Mouse (Mus musculus) embryonic facial prominence, embryonic 14.5 days (tissue): ENCODE data around the gene Larp1b. TPM values are rescaled to one million over a fixed set of nuclear protein-coding genes. Genes with fewer than 3 reads are reported as not detected.

ENCODE experiments used
- ATAC-seq: fragments of 200-750 bp; cut with Nextera tagmentation; 2 replicates; pipeline ENCODE4 v1.8.0; 2017; ENCODE audit warnings: low read depth, moderate number of reproducible peaks, moderate TSS enrichment
- DNase-seq: peaks from one replicate; pipeline ENCODE4 v3.0.0-alpha.2; 2015; ENCODE audit warnings: low spot score
- H3K27ac ChIP-seq: fragments of 300-500 bp; sonication (generic); replicated peaks from 2 replicates; pipeline ENCODE4 v1.5.1; 2014; ENCODE audit warnings: low read depth, mild to moderate bottlenecking, low read length, moderate library complexity
- H3K27me3 ChIP-seq: fragments of 300-500 bp; sonication (generic); replicated peaks from 2 replicates; pipeline ENCODE4 v1.6.1; 2014; ENCODE audit warnings: low read length; ENCODE audit not compliant: control insufficient read depth, insufficient read depth
- H3K36me3 ChIP-seq: fragments of 300-500 bp; sonication (generic); 2 replicates; pipeline ENCODE4 v1.6.1; 2014; ENCODE audit warnings: low read length, mixed read lengths; ENCODE audit not compliant: control insufficient read depth, insufficient read depth
- H3K4me1 ChIP-seq: fragments of 300-500 bp; sonication (generic); 2 replicates; pipeline ENCODE4 v1.6.1; 2014; ENCODE audit warnings: antibody characterized with exemption, low read length; ENCODE audit not compliant: control insufficient read depth, insufficient read depth
- H3K4me2 ChIP-seq: fragments of 300-500 bp; sonication (generic); 2 replicates; pipeline ENCODE4 v1.6.1; 2014; ENCODE audit warnings: low read depth, mild to moderate bottlenecking, low read length, moderate library complexity, mixed read lengths
- H3K4me3 ChIP-seq: fragments of 300-500 bp; sonication (generic); 2 replicates; pipeline ENCODE4 v1.5.1; 2014; ENCODE audit warnings: low read depth, mild to moderate bottlenecking, low read length
- H3K9ac ChIP-seq: fragments of 300-500 bp; sonication (generic); 2 replicates; pipeline ENCODE4 v1.6.1; 2014; ENCODE audit warnings: low read depth, mild to moderate bottlenecking, low read length, moderate library complexity, mixed read lengths
- H3K9me3 ChIP-seq: fragments of 300-500 bp; sonication (generic); 2 replicates; pipeline ENCODE4 v1.6.1; 2016; ENCODE audit warnings: low read length; ENCODE audit not compliant: control insufficient read depth
- WGBS: fragments of 180-500 bp; shearing (Covaris S2); extraction: QIAGEN DNeasy Blood & Tissue Kit; methylation state at CpG from one replicate; pipeline ENCODE4 v1.1.7; 2014; 5-methylcytosine and 5-hydroxymethylcytosine counted together
- polyA plus RNA-seq: library from polyadenylated mRNA; unstranded; fragments of >200 nt; fragmentation: Nextera tagmentation; extraction: Ambion mirVana; gene quantifications from 2 replicates; pipeline ENCODE4 v1.2.1, GENCODE M21; 2014

Larp1b gene
- polyA plus RNA-seq, 1 experiment from 2014 or later, result 5.9 TPM

- Histone ChIP-seq H3K36me3 (peaks cover 29% of the 10 kb centered on the region), H3K4me1 (no peaks in the 10 kb centered on the region), H3K27me3 (no peaks in the 10 kb centered on the region), H3K27ac (no peak overlapping the region), H3K9ac (no peak overlapping the region), H3K4me3 (no peak overlapping the region), H3K4me2 (no peak overlapping the region), H3K9me3 (no peaks in the 10 kb centered on the region)
- no peak for ATAC-seq
- DNase-seq, result no peak
- WGBS, result 82% methylated on average over 3 of the region's 3 CpGs
Measured at GRCm38 (mm10) chr3:41061831-41062565, 112.4 kb downstream of the Larp1b start.

DNA sequence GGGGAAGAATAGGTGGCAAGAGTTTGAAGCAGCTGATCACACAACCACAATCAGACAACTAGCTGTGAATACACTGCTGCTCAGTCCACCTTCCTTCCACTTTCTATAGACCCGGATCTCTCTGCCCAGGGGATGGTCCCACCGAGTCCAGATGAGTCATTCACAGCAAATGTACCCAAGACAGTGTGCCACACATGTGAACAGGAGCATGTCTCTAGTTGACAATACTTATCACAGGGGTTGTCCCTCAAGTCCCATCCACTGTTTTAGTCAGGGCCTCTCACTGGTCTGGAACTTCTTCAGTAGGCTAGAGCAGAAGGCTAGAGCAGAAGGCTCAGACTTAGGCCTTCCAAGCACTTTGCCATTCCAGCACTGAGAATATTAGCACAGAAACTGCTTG is 113.1 kb downstream of the Larp1b start:
- Histone ChIP-seq H3K9ac (no peak overlapping the region), H3K27ac (no peak overlapping the region), H3K36me3 (peaks cover 36% of the 10 kb centered on the region), H3K4me2 (no peak overlapping the region), H3K27me3 (no peaks in the 10 kb centered on the region), H3K4me1 (no peaks in the 10 kb centered on the region), H3K4me3 (no peak overlapping the region), H3K9me3 (no peaks in the 10 kb centered on the region)
- WGBS, result 100% methylated on average over 2 of the region's 2 CpGs
- ATAC-seq (no peak), DNase-seq (no peak)

DNA sequence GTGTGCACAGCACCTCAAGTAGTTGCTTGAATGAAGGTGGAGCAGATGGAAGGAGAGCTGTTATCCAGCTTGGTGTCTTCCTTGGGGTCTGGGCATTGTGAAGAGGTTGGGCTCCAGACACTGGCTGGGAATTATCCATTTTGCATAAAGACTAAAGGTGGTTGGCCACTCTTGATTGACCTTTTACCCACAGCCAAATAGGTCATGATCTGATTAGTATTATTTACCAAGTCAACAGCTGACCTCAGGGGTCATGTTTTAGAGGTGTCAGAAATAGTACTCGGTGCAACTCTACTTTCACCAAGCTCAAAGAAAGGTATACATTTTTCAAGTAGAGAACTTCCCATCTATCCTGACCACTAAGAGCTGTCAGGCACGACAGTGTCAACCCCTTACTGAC is 115.7 kb downstream of the Larp1b start:
- Histone ChIP-seq H3K4me3 (no peak overlapping the region), H3K4me2 (no peak overlapping the region), H3K27me3 (no peaks in the 10 kb centered on the region), H3K36me3 (peaks cover 59% of the 10 kb centered on the region), H3K4me1 (no peaks in the 10 kb centered on the region), H3K27ac (no peak overlapping the region), H3K9ac (no peak overlapping the region), H3K9me3 (no peaks in the 10 kb centered on the region)
- DNase-seq (no peak), ATAC-seq (no peak)
- WGBS, result 89% methylated on average over 2 of the region's 2 CpGs

- H3K27me3 ChIP-seq, result no peaks in the 10 kb centered on the region
- DNase-seq (peak; percentile 19), ATAC-seq (no peak)
- H3K36me3 ChIP-seq, result peaks cover 44% of the 10 kb centered on the region
- H3K9ac ChIP-seq, result no peak overlapping the region
- no peak overlapping the region for H3K4me2 ChIP-seq
- H3K9me3 ChIP-seq, result no peaks in the 10 kb centered on the region
- WGBS, result 48% methylated on average over 2 of the region's 2 CpGs
- H3K4me3 ChIP-seq, result no peak overlapping the region
- no peak overlapping the region for H3K27ac ChIP-seq
- H3K4me1 ChIP-seq, result no peaks in the 10 kb centered on the region
Measured at GRCm38 (mm10) chr3:41070519-41070918, 120.9 kb downstream of the Larp1b start.

DNA sequence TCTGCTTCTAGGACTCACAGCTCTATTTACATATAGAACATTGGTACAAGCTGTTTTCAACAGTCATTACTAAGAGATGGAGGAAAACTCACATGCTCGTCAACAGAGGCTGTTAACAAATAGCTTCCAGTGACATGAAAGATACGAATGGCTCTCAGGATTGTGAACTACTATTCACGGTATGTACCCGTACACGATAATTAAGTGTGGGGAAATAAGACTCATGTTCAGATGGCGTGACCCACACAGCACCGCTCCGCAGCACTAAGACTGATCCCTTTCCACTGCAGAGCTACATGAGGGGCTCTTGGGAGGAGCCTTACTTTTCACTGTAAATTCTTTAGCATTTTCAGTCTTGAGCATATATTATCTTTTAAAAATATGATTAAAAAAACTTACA is 125.7 kb downstream of the Larp1b start:
- Histone ChIP-seq H3K36me3 (no peaks in the 10 kb centered on the region), H3K4me2 (no peak overlapping the region), H3K9ac (no peak overlapping the region), H3K27me3 (no peaks in the 10 kb centered on the region), H3K27ac (no peak overlapping the region), H3K4me3 (no peak overlapping the region), H3K4me1 (peaks cover 1% of the 10 kb centered on the region; the same call in 1 of the 2 replicates), H3K9me3 (no peaks in the 10 kb centered on the region)
- 68% methylated on average over 8 of the region's 8 CpGs for WGBS
- DNase-seq, result no peak
- no peak for ATAC-seq

DNA sequence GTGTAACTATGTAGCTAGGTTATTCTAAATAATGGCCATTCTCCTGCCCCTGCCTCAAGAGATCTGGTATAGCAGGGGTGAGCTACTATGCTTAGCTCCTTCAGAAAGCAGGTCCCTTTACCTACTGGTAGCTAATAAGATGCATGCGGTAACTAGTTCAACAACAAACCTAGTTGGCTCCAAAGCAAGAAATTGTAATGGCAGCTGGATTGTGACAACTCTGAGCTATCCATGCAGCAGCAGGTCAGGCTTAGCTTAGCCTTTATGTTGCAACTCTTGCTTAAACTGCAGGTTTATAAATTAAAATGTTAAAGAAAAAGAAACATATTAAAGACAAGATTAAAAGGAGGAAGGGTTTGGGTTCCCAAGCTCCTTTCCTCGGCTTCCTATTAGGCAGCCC is 129.0 kb downstream of the Larp1b start:
- Histone ChIP-seq H3K27ac (no peak overlapping the region), H3K4me1 (peaks cover 13% of the 10 kb centered on the region; the same call in 1 of the 2 replicates), H3K9ac (no peak overlapping the region), H3K4me3 (no peak overlapping the region), H3K4me2 (no peak overlapping the region), H3K27me3 (no peaks in the 10 kb centered on the region), H3K36me3 (no peaks in the 10 kb centered on the region), H3K9me3 (no peaks in the 10 kb centered on the region)
- WGBS, result 95% methylated on average over 2 of the region's 2 CpGs
- DNase-seq (no peak), ATAC-seq (no peak)

GRCm38 (mm10) chr3:41080724-41081123 is 131.1 kb downstream of the Larp1b start:
- ATAC-seq (no peak), DNase-seq (no peak)
- Histone ChIP-seq H3K4me2 (peak overlapping the region; percentile 71), H3K4me3 (peak overlapping the region; percentile 86; the same call in 1 of the 2 replicates), H3K9ac (peak overlapping the region; percentile 91; the same call in 1 of the 2 replicates), H3K4me1 (peaks cover 20% of the 10 kb centered on the region; the same call in 1 of the 2 replicates), H3K27ac (no peak overlapping the region), H3K27me3 (no peaks in the 10 kb centered on the region), H3K36me3 (no peaks in the 10 kb centered on the region), H3K9me3 (no peaks in the 10 kb centered on the region)
- whole genome bisulfite sequencing, result 42% methylated on average over 3 of the region's 3 CpGs

DNA sequence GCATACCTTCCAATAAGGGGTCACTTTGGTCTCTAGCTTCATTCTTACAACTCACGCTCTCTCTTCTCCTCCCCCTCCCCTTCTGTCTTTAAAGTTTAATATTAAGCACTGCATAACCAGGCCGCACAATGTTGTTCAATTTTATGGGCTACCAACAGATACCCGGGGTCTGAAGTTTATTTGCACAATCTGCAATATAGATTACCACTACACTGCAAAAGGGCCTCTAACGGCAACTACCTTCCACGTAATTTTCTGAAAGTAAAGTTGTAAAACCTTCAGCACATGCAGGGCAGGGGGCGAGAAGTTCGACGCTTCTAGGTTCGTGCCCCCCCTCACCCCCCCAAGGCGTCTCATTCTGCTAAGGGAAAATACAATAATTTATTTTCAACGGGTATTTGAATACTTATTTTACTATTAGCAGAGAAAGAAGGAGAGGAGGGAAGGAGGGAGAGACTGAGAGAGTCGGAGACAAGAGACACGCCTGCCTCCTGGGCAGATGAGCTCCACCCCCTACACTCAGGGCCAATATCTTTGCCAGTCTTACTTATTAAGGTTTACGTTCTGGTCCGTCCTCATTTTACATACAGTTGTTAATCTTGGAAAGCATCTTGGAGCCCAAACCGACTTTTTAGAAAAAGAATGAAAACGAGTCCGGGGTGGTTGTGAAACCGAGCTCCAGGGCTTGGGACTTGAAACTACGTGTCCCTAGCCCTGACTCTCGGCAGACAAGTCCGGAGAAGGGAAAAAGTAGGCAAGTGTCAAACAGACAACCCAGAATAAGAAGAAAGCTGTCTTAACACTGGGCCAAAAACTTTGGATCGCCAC is 132.1 kb downstream of the Larp1b start:
- DNase-seq, result peak; percentile 74
- WGBS, result 3% methylated on average over 23 of the region's 23 CpGs
- H3K27ac ChIP-seq, result peak overlapping the region; percentile 91

More for the DNA sequence above, 132.1 kb downstream of the Larp1b start:
- H3K36me3 ChIP-seq, result no peaks in the 10 kb centered on the region
- peak overlapping the region; percentile 91 for H3K9ac ChIP-seq
- H3K4me3 ChIP-seq, result peak overlapping the region; percentile 86
- peaks cover 20% of the 10 kb centered on the region; the same call in 1 of the 2 replicates for H3K4me1 ChIP-seq
- H3K27me3 ChIP-seq, result no peaks in the 10 kb centered on the region
- ATAC-seq, result no peak
- H3K4me2 ChIP-seq, result peak overlapping the region; percentile 71
- no peaks in the 10 kb centered on the region for H3K9me3 ChIP-seq
